Mouse (Mus musculus) MEL (cell line): ENCODE measurements at regions not wholly inside any gene's neighbourhood (a gene's known extent, or its start where the extent isn't known, plus 50 kb on each side); places are given as distances from the start of the nearest gene placed in this dataset.

Source experiments
- DNase-seq: peaks from one replicate; pipeline ENCODE4 v3.0.0; 2011; ENCODE audit warnings: low read depth, low spot score
- H3K27ac ChIP-seq: 2 replicates; pipeline ENCODE4 v1.5.1; 2012; ENCODE audit warnings: low read depth, mild to moderate bottlenecking, control low read depth, low read length, moderate library complexity; ENCODE audit not compliant: control insufficient read depth
- H3K27me3 ChIP-seq, 2 experiments: fragments of 150-350 bp in 1 of 2; sonication (generic) in 1 of 2; 2 replicates each; pipeline ENCODE4 v1.6.1; 2012; ENCODE audit warnings: low read length in 2 of 2, mild to moderate bottlenecking in 2 of 2, improper control_type of control experiment in 1 of 2, moderate library complexity in 1 of 2; ENCODE audit not compliant: insufficient read depth in 2 of 2, control insufficient read depth in 1 of 2
- H3K36me3 ChIP-seq, 2 experiments: 2 replicates each; pipeline ENCODE4 v1.6.1; 2012 to 2014; ENCODE audit warnings: low read length in 2 of 2, improper control_type of control experiment in 1 of 2, inconsistent platforms in 1 of 2, mild to moderate bottlenecking in 1 of 2; ENCODE audit not compliant: insufficient read depth in 2 of 2, control insufficient read depth in 1 of 2
- H3K4me1 ChIP-seq, 2 experiments: fragments of 150-350 bp in 1 of 2; sonication (generic) in 1 of 2; 2 replicates each; pipeline ENCODE4 v1.6.1; 2012; ENCODE audit warnings: low read length in 2 of 2, improper control_type of control experiment in 1 of 2, mild to moderate bottlenecking in 1 of 2; ENCODE audit not compliant: insufficient read depth in 2 of 2, control insufficient read depth in 1 of 2
- H3K4me3 ChIP-seq, 2 experiments: fragments of 150-350 bp in 1 of 2; sonication (generic) in 1 of 2; 2 replicates each; pipeline ENCODE4 v1.5.1; 2012; ENCODE audit warnings: low read depth in 2 of 2, low read length in 2 of 2, mild to moderate bottlenecking in 2 of 2, moderate library complexity in 2 of 2, control low read depth in 1 of 2, improper control_type of control experiment in 1 of 2; ENCODE audit not compliant: control insufficient read depth in 1 of 2, insufficient read depth in 1 of 2
- H3K79me2 ChIP-seq: 2 replicates; pipeline ENCODE4 v1.6.1; 2012; ENCODE audit warnings: mild to moderate bottlenecking, low read length, moderate library complexity; ENCODE audit not compliant: control insufficient read depth, poor library complexity, insufficient read depth
- H3K9ac ChIP-seq: 2 replicates; pipeline ENCODE4 v1.6.1; 2012; ENCODE audit warnings: low read depth, mild to moderate bottlenecking, control low read depth, low read length, moderate library complexity; ENCODE audit not compliant: control insufficient read depth, poor library complexity, severe bottlenecking
- H3K9me3 ChIP-seq: fragments of 150-350 bp; sonication (generic); replicated peaks from 2 replicates; pipeline ENCODE4 v1.6.1; 2012; ENCODE audit warnings: mild to moderate bottlenecking, low read length, improper control_type of control experiment, moderate library complexity; ENCODE audit not compliant: insufficient read depth
- CHD1 ChIP-seq: IDR thresholded peaks from 2 replicates; pipeline ENCODE4 v1.6.1; 2012; ENCODE audit warnings: low read depth, mild to moderate bottlenecking, inconsistent platforms, low read length, improper control_type of control experiment
- CTCF ChIP-seq, 3 experiments: IDR thresholded peaks in 2 of 3; conservative IDR thresholded peaks in 1 of 3; 2 replicates each; pipeline ENCODE4 v1.5.1; 2011 to 2012; ENCODE audit warnings: low read length in 3 of 3, low read depth in 2 of 3, mild to moderate bottlenecking in 2 of 3, improper control_type of control experiment in 1 of 3, inconsistent platforms in 1 of 3, mixed read lengths in 1 of 3, moderate library complexity in 1 of 3; ENCODE audit not compliant: control insufficient read depth in 1 of 3, insufficient read depth in 1 of 3, poor library complexity in 1 of 3, severe bottlenecking in 1 of 3
- MAZ ChIP-seq: IDR thresholded peaks from 2 replicates; pipeline ENCODE4 v1.6.1; 2012; ENCODE audit warnings: low read depth, mild to moderate bottlenecking, inconsistent platforms, low read length, improper control_type of control experiment
- MEF2A ChIP-seq: IDR thresholded peaks from 2 replicates; pipeline ENCODE4 v1.6.1; 2014; ENCODE audit warnings: low read depth, mild to moderate bottlenecking, inconsistent platforms, low read length, improper control_type of control experiment; ENCODE audit not compliant: poor library complexity, insufficient replicate concordance, severe bottlenecking; ENCODE audit errors: extremely low read depth
- MXI1 ChIP-seq: IDR thresholded peaks from 2 replicates; pipeline ENCODE4 v1.6.1; 2011; ENCODE audit warnings: mild to moderate bottlenecking, low read depth, low read length, improper control_type of control experiment
- POLR2AphosphoS5 ChIP-seq: IDR thresholded peaks from 2 replicates; pipeline ENCODE4 v1.6.1; 2012; ENCODE audit warnings: low read depth, borderline replicate concordance, mild to moderate bottlenecking, inconsistent platforms, low read length, moderate library complexity, mixed read lengths
- RAD21 ChIP-seq: IDR thresholded peaks from 2 replicates; pipeline ENCODE4 v1.6.1; 2011; ENCODE audit warnings: mild to moderate bottlenecking, low read depth, low read length, improper control_type of control experiment
- RCOR1 ChIP-seq: IDR thresholded peaks from 2 replicates; pipeline ENCODE4 v1.6.1; 2012; ENCODE audit warnings: low read depth, mild to moderate bottlenecking, inconsistent platforms, low read length, improper control_type of control experiment
- SIN3A ChIP-seq: IDR thresholded peaks from 2 replicates; pipeline ENCODE4 v1.6.1; 2012; ENCODE audit warnings: low read length, improper control_type of control experiment, inconsistent platforms
- SMC3 ChIP-seq: IDR thresholded peaks from 2 replicates; pipeline ENCODE4 v1.6.1; 2011; ENCODE audit warnings: low read depth, low read length, improper control_type of control experiment
- USF1 ChIP-seq: IDR thresholded peaks from 2 replicates; pipeline ENCODE4 v1.6.1; 2014; ENCODE audit warnings: low read depth, mild to moderate bottlenecking, inconsistent platforms, low read length, improper control_type of control experiment, moderate library complexity
- USF2 ChIP-seq, 2 experiments: IDR thresholded peaks; 2 replicates each; pipeline ENCODE4 v1.6.1; 2011 to 2012; ENCODE audit warnings: improper control_type of control experiment in 2 of 2, low read length in 2 of 2, borderline replicate concordance in 1 of 2, inconsistent platforms in 1 of 2, low read depth in 1 of 2, mild to moderate bottlenecking in 1 of 2; ENCODE audit not compliant: insufficient read depth in 1 of 2
- ZC3H11A ChIP-seq: IDR thresholded peaks from 2 replicates; pipeline ENCODE4 v1.6.1; 2012; ENCODE audit warnings: low read depth, mild to moderate bottlenecking, inconsistent platforms, low read length, improper control_type of control experiment
- ZKSCAN1 ChIP-seq: IDR thresholded peaks from 2 replicates; pipeline ENCODE4 v1.6.1; 2012; ENCODE audit warnings: low read depth, mild to moderate bottlenecking, inconsistent platforms, low read length, improper control_type of control experiment, moderate library complexity
- ZNF384 ChIP-seq: IDR thresholded peaks from 2 replicates; pipeline ENCODE4 v1.6.1; 2012; ENCODE audit warnings: low read depth, mild to moderate bottlenecking, inconsistent platforms, low read length, improper control_type of control experiment

DNA sequence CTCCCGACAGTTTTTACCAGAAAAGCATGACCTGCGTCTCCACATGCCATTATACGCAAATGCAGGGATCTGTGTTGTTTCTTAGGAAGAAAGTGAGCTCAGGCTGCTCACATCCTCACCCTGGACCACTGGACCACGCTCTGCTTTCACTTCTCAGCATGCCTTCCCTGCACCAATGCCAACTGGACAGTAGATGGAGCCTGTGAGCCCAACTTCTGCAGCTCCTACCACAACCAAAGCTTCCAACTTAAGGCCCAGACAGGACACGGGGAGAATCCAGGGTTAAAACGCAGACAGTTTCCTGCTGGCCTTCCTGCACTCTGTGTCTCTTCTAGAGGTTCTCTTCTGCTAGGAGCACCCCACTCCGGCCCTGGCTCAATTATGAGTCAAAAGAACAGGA lies 90.3 kb downstream of the Kcnh2 start:
- Histone ChIP-seq H3K27me3 (no peaks in the 10 kb centered on the region), H3K9ac (no peak overlapping the region), H3K9me3 (no peaks in the 10 kb centered on the region), H3K4me3 (peak overlapping the region in 1 of 2 experiments; percentile 20; a peak in 1 of 4 replicates), H3K27ac (no peak overlapping the region), H3K4me1 (peaks cover 0 to 25% of the 10 kb centered on the region in 2 experiments; a peak in 2 of 4 replicates), H3K36me3 (peaks cover 0 to 3% of the 10 kb centered on the region in 2 experiments; a peak in 1 of 4 replicates), H3K79me2 (no peaks in the 10 kb centered on the region)
- peak; percentile 17; the same call in 1 of the 2 replicates for TF ChIP-seq SIN3A
- peak; percentile 95 for TF ChIP-seq SMC3
- TF ChIP-seq MAZ: no peak
- TF ChIP-seq RAD21: peak; percentile 77
- TF ChIP-seq CTCF (IDR thresholded peaks at IDR 0.05 in 2 of 3, conservative IDR thresholded peaks at IDR 0.05 in 1 of 3; ENCODE audit: control insufficient read depth in 1 of 3, insufficient read depth in 1 of 3, low read depth in 2 of 3, low read length in 3 of 3, poor library complexity in 1 of 3, severe bottlenecking in 1 of 3): peak; percentile 89 to 95 (median 91)
- peak; percentile 43; the same call in 1 of the 2 replicates for TF ChIP-seq MXI1
- TF ChIP-seq ZC3H11A: peak; percentile 75
- no peak for TF ChIP-seq USF2 (IDR thresholded peaks at IDR 0.05; ENCODE audit: borderline replicate concordance in 1 of 2, insufficient read depth in 1 of 2, low read depth in 1 of 2, low read length in 2 of 2)
- no peak for TF ChIP-seq POLR2AphosphoS5
- TF ChIP-seq ZKSCAN1: no peak
- peak; percentile 74 for TF ChIP-seq RCOR1
- TF ChIP-seq ZNF384: no peak
- DNase-seq: peak; percentile 84

DNA sequence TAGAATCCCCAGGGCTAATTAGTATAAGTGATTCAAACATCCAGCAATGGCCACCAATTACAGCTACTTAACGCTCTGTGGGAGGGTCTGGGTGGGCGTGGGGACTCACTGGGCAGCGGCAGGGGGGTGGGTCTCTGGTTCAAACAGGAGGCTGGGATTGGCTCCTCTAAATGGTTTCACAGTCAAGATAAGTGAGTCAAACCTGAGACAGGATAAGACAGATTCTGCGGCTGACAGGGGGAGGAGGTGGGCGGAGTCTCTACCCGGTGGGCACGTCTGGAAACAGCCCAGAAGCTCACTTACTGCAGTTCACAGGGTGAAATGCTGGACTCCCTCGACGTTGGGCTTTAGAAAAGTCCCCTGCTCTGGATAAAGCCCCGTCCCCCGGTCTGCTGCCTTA lies 89.3 kb downstream of the Kcnh2 start:
- DNase-seq: peak; percentile 53
- Histone ChIP-seq H3K4me1 (peaks cover 0 to 28% of the 10 kb centered on the region in 2 experiments; a peak in 2 of 4 replicates), H3K27ac (no peak overlapping the region), H3K9ac (no peak overlapping the region), H3K4me3 (no peak overlapping the region), H3K79me2 (no peaks in the 10 kb centered on the region), H3K36me3 (peaks cover 0 to 6% of the 10 kb centered on the region in 2 experiments; a peak in 2 of 4 replicates), H3K9me3 (no peaks in the 10 kb centered on the region), H3K27me3 (no peaks in the 10 kb centered on the region)
- TF ChIP-seq RCOR1 (0 out of 2 replicates have a peak, but pooled peaks have one; percentile 28), MEF2A (no peak)

DNA sequence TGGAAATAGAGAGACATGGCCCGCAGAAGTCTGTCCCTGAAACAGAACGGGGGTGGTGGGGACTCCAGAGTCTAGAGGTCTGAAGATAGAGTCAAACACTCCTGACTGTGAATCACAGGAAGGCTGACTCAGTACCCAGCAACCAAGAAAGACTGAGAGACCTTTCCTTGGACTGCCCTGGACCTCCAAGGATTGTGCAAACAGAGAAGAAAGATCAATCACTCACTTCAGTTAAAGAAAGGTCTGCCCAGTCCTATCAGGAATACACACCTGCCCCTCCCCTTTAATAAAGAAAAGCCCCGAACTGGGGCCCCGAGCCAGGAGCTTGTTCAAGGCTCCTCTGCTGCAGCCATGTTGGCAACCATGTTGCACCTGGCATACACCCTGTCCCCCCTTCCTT lies 87.3 kb downstream of the Kcnh2 start:
- no peaks in the 10 kb centered on the region for H3K79me2 ChIP-seq
- TF ChIP-seq CHD1 (no peak), USF1 (0 out of 2 replicates have a peak, but pooled peaks have one; percentile 14)
- TF ChIP-seq, all 39 proteins: peak for 1
- Histone ChIP-seq H3K9me3 (no peaks in the 10 kb centered on the region), H3K4me1 (peaks cover 0 to 28% of the 10 kb centered on the region in 2 experiments; a peak in 2 of 4 replicates), H3K27me3 (no peaks in the 10 kb centered on the region), H3K36me3 (peaks cover 0 to 6% of the 10 kb centered on the region in 2 experiments; a peak in 2 of 4 replicates), H3K4me3 (no peak overlapping the region), H3K9ac (no peak overlapping the region), H3K27ac (no peak overlapping the region)
- no peak for DNase-seq
